Mouse (Mus musculus): ENCODE measurements around the gene Negr1. TPM values are rescaled to one million over a fixed set of nuclear protein-coding genes. Genes with fewer than 3 reads are reported as not detected.
A peak's percentile ranks its signal among the peaks of the same experiment; 100 is the strongest.

Negr1 gene
- polyA plus RNA-seq, 1 experiment from 2014 or later = 31.6 TPM

DNA sequence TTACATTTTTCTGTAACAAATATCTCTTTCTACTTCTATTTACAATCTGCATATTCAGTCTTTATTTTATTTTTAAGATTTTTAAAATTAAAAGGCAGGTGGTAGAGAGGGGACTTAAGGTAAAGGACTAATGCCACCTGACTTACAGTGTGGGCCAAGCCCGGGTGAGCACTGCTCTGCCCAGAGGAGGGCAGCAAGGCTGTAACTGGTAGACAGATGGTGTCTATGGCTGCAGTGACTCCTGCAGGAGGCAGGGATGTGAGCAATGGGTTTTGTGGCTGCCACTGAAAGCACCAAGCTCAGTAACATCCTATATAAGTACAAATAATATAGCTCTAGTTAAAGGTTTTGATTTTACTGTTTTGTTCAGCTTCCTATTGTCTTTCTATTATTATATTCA, 210.5 kb downstream of the Negr1 start:
- H3K4me1 ChIP-seq (replicated peaks) = peaks cover 27% of the 10 kb centered on the region
- no peaks in the 10 kb centered on the region for H3K9me3 ChIP-seq
- no peak overlapping the region for H3K4me2 ChIP-seq
- no peak overlapping the region for H3K27ac ChIP-seq
- H3K27me3 ChIP-seq = no peaks in the 10 kb centered on the region
- no peak overlapping the region for H3K9ac ChIP-seq
- WGBS = 34% methylated on average over 1 of the region's 1 CpGs
- no peak overlapping the region for H3K4me3 ChIP-seq
- peak; percentile 81 for ATAC-seq (ENCODE audit: low FRiP score)
- no peaks in the 10 kb centered on the region for H3K36me3 ChIP-seq

DNA sequence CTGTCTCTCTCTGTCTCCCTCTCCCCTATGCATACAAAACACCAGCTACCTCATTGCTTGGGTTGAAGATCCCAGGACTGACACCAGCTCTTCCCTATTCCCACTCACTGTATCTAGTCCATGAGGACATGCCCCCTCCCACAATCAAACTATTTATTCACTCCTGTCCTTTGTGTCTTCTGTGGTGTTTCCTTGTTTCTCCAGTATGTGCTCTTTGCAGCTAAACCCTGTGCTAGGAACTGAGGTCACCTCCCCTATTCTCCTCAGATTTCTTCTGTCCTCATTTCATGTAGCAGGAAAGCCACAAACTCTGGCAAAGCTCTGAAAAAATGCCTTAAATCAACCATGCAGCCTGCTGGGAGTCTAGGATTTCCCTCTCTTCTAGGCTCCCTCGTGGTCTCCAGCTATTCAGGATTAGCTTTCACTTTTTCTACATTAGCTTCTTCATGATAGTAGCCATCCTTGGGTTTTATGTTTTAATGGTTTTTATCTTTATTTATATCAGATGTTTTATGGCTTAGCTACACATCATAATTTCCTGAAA, 222.8 kb downstream of the Negr1 start:
- no peak overlapping the region for H3K4me3 ChIP-seq

DNA sequence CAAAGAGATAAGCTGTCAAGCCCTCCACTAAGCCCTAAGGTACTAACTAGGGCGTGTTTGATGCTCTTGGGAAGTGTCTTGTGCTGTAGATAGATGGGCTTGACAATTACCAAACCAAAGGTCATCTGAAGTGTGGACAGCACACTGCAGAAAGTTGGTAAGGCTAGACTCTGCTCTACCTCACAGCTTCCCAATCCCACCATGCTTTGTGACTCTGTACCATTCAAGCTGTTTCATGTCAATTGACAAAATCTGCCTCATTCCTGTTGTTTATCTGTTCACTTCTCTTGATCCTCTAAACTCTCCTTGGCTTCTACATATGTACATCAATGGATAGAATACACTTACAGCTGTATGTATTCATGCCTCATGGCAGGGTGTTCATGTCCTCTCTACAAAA, 224.8 kb downstream of the Negr1 start:
- H3K9ac ChIP-seq = no peak overlapping the region
- H3K4me2 ChIP-seq = no peak overlapping the region
- no peak overlapping the region for H3K27ac ChIP-seq
- H3K4me3 ChIP-seq = no peak overlapping the region
- ATAC-seq (ENCODE audit: low FRiP score) = no peak
- H3K36me3 ChIP-seq = no peaks in the 10 kb centered on the region
- H3K27me3 ChIP-seq = no peaks in the 10 kb centered on the region
- H3K9me3 ChIP-seq = no peaks in the 10 kb centered on the region
- 82% methylated on average over 1 of the region's 1 CpGs for WGBS
- 0 out of 2 replicates have a peak, but pooled peaks cover 3% of the 10 kb centered on the region for H3K4me1 ChIP-seq (replicated peaks)

More for the DNA sequence above, 222.8 kb downstream of the Negr1 start:
- Histone ChIP-seq H3K27me3 (no peaks in the 10 kb centered on the region), H3K4me2 (no peak overlapping the region), H3K9me3 (no peaks in the 10 kb centered on the region), H3K9ac (no peak overlapping the region), H3K36me3 (no peaks in the 10 kb centered on the region), H3K4me1 (replicated peaks) (0 out of 2 replicates have a peak, but pooled peaks cover 3% of the 10 kb centered on the region), H3K27ac (no peak overlapping the region)
- ATAC-seq (ENCODE audit: low FRiP score) = no peak
- 53% methylated on average over 1 of the region's 1 CpGs for WGBS

DNA sequence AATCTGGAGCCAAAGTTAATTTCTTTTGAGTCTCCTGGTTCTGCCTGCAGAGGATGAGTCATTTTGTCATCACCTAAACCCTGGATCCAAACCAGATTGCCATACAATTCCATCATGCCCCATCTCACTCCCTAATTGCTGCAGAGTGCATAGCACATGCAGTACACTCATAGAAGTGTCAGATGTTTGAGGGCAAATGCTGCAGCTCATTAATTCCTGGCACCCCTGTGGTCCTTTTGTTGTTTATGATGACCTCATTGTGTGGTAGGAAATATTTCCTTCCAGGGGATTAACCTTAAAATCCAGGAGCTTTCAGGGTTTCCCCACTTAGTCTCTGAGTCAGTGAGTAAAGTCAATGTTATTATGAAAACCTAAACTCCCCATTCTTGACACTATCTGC, 229.6 kb downstream of the Negr1 start:
- no peak overlapping the region for H3K27ac ChIP-seq
- H3K36me3 ChIP-seq = no peaks in the 10 kb centered on the region
- H3K4me1 ChIP-seq (replicated peaks) = peaks cover 6% of the 10 kb centered on the region
- no peak overlapping the region for H3K4me2 ChIP-seq
- H3K4me3 ChIP-seq = no peak overlapping the region
- no peak overlapping the region for H3K9ac ChIP-seq
- no peaks in the 10 kb centered on the region for H3K27me3 ChIP-seq
- no peak for ATAC-seq (ENCODE audit: low FRiP score)
- H3K9me3 ChIP-seq = no peaks in the 10 kb centered on the region

DNA sequence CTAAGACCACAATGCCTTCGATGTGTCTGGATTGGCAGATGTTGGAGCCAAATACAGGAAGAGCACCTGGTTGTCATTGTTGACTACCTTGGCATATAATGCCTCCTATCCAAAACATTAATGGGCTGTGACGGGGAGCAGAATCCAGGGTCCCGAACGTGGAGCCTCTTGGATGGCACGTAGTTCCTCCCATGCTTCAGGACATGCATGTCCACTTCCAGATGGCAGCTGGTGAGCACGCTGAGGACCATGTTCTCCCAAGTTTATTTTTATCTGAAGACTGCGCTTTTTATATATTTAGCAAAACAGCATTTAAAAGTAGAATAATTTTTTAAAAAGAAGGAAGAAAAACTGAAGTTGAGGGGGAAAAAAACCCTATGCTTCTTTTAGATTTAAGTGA, 231.1 kb downstream of the Negr1 start:
- 91% methylated on average over 7 of the region's 7 CpGs for WGBS
- Histone ChIP-seq H3K27ac (no peak overlapping the region), H3K27me3 (no peaks in the 10 kb centered on the region), H3K4me3 (no peak overlapping the region), H3K9ac (no peak overlapping the region), H3K9me3 (no peaks in the 10 kb centered on the region), H3K36me3 (no peaks in the 10 kb centered on the region), H3K4me1 (replicated peaks) (peaks cover 10% of the 10 kb centered on the region), H3K4me2 (no peak overlapping the region)
- ATAC-seq (ENCODE audit: low FRiP score) = no peak

DNA sequence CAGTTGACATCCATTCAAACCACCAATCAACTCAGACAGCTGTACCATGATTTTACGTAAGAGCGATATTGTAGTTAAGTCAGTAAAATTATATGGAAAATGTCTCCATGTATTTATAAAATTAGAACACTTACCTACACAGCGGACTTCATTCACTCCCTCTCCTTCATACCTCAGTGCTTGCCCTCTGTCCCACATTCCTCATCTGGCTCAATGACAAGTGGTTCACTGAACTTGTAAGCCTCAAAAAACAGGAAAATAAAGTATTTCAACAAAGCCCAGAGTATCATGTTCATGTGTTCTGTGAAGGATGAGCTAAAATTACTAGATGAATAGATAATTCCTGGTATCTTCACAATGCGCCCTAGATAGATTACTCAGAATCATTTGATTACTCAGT, 232.5 kb downstream of the Negr1 start:
- Histone ChIP-seq H3K9ac (no peak overlapping the region), H3K36me3 (no peaks in the 10 kb centered on the region), H3K4me2 (no peak overlapping the region), H3K4me1 (replicated peaks) (peaks cover 10% of the 10 kb centered on the region), H3K4me3 (no peak overlapping the region), H3K27ac (no peak overlapping the region), H3K9me3 (no peaks in the 10 kb centered on the region), H3K27me3 (no peaks in the 10 kb centered on the region)
- ATAC-seq (ENCODE audit: low FRiP score) = no peak
- 90% methylated on average over 4 of the region's 4 CpGs for WGBS

DNA sequence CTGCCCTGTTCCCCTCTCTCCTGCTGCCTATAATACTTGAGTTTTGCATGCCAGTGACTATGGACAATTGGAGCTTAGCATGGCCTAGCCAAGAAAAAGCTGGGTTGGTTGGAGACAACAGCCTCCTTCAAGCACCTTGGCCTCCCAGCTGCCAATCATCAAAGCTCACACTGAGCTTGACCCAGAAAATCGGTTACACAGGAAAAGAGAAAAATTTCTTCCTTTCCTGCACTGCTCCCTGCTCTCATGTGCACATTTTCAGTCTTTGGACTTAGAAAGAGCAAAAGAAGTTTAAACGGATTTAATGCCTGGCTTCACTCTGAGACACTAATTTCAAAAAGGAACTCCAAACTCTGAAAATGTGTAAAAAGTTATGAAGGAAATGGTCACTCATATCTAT, 233.0 kb downstream of the Negr1 start:
- ATAC-seq (ENCODE audit: low FRiP score) = no peak
- Histone ChIP-seq H3K4me2 (no peak overlapping the region), H3K36me3 (no peaks in the 10 kb centered on the region), H3K4me1 (replicated peaks) (peaks cover 10% of the 10 kb centered on the region), H3K9ac (no peak overlapping the region), H3K27ac (no peak overlapping the region), H3K4me3 (no peak overlapping the region), H3K27me3 (no peaks in the 10 kb centered on the region), H3K9me3 (no peaks in the 10 kb centered on the region)
- WGBS = 59% methylated on average over 2 of the region's 2 CpGs

DNA sequence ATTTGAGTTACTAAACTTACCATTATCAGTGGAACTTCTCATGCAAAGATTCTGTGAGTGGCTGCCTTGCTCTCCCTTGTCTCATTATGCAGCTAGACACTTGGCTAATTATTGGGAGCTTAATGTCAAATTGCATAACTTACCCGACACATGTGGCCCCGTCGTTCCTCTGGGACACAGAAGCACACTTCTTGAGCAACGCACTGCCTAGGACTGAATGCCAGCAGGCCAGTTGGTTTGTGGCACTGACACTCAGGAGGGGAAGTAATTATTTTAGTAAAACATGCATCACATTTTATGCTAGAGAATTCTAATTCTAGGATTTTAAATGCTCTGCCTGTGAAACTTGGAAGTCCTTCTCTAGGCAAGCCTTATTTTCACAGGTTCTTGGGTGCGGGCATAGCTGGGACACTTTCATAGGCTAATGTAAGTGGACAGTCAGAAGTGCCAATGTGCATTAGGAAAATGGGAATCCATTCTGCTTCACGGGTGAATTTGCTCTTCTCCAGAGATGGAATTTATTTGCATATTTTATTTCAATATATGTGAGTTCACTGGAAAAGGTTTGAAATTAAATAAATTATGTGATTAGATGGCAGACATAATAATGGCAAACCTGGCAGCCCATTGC, 234.6 kb downstream of the Negr1 start:
- no peaks in the 10 kb centered on the region for H3K36me3 ChIP-seq
- H3K27me3 ChIP-seq = no peaks in the 10 kb centered on the region
- no peak overlapping the region for H3K4me3 ChIP-seq
- ATAC-seq (ENCODE audit: low FRiP score) = peak; percentile 49; the same call in 1 of the 2 replicates
- H3K9me3 ChIP-seq = no peaks in the 10 kb centered on the region
- H3K9ac ChIP-seq = no peak overlapping the region
- H3K27ac ChIP-seq = no peak overlapping the region
- 62% methylated on average over 6 of the region's 6 CpGs for WGBS
- peaks cover 10% of the 10 kb centered on the region for H3K4me1 ChIP-seq (replicated peaks)
- no peak overlapping the region for H3K4me2 ChIP-seq

DNA sequence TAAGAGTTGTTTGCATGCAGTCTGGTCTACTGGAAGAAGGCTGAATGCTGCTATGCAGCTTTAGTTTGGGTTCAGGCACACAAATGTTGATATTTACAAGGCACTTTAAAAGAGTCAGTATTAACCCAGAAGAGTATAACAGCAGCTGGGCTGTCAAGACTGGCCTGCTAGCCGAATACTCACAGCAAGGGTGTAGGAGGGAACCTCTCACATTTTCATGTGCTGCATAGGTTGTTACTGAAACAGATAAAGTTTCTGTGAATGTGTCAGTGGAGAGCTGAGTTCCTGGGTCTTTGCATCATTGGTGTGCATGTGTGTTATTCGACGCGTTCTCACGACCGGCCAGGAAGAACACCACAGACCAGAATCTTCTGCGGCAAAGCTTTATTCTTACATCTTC, 237.6 kb downstream of the Negr1 start:
- Histone ChIP-seq H3K27ac (no peak overlapping the region), H3K27me3 (no peaks in the 10 kb centered on the region), H3K4me2 (no peak overlapping the region), H3K4me3 (no peak overlapping the region), H3K9me3 (no peaks in the 10 kb centered on the region), H3K36me3 (no peaks in the 10 kb centered on the region), H3K9ac (no peak overlapping the region), H3K4me1 (replicated peaks) (peaks cover 10% of the 10 kb centered on the region)
- whole genome bisulfite sequencing = 99% methylated on average over 7 of the region's 7 CpGs
- no peak for ATAC-seq (ENCODE audit: low FRiP score)

DNA sequence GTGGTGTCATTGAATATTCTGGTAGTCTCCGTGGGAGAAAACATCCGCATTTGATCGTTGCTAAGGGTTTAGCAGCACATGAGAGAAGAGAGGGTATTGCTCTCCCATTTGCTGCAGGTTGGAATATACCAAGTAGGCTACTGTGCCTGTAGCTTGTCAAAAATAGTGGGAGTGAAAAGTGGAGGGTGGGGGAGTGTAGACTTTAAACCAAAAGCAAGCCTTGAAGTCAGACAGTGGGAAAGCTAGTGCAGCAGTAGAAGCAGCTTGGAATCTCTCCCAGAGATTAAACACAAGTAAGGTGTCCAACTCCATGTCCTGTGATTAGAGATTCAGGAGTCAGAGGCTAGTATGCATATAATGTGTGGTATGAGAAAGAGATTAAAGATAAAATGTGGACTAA, 248.2 kb downstream of the Negr1 start:
- ATAC-seq (ENCODE audit: low FRiP score) = no peak

DNA sequence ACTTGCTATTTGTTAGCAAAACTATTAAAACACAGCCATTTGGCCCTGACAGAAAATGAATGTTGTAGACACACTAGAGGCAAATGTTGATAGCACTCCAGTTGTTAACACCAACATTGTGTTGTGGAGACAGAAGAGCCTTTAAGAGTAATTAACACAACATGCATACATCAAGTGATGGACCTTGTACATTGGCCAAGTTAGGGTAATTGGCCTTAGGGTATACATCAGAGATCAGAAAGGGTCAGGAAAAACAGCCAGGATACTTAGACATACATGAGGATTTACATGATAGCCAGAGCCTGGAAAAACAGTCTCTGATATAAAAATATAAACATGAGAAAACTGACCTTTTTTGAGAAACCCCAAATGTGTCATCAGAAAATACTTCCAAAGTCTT, 255.3 kb downstream of the Negr1 start:
- no peak overlapping the region for H3K9ac ChIP-seq
- peaks cover 2% of the 10 kb centered on the region; the same call in 1 of the 2 replicates for H3K4me1 ChIP-seq (replicated peaks)
- ATAC-seq (ENCODE audit: low FRiP score) = no peak
- H3K4me3 ChIP-seq = no peak overlapping the region
- H3K9me3 ChIP-seq = no peaks in the 10 kb centered on the region
- H3K4me2 ChIP-seq = no peak overlapping the region
- H3K27me3 ChIP-seq = no peaks in the 10 kb centered on the region
- H3K36me3 ChIP-seq = no peaks in the 10 kb centered on the region
- no peak overlapping the region for H3K27ac ChIP-seq

More for the DNA sequence above, 248.2 kb downstream of the Negr1 start:
- no peaks in the 10 kb centered on the region for H3K9me3 ChIP-seq
- H3K27ac ChIP-seq = no peak overlapping the region
- no peaks in the 10 kb centered on the region for H3K36me3 ChIP-seq
- H3K4me1 ChIP-seq (replicated peaks) = 0 out of 2 replicates have a peak, but pooled peaks cover 4% of the 10 kb centered on the region
- H3K9ac ChIP-seq = no peak overlapping the region
- WGBS = 86% methylated on average over 3 of the region's 3 CpGs
- H3K27me3 ChIP-seq = no peaks in the 10 kb centered on the region
- no peak overlapping the region for H3K4me3 ChIP-seq
- no peak overlapping the region for H3K4me2 ChIP-seq

DNA sequence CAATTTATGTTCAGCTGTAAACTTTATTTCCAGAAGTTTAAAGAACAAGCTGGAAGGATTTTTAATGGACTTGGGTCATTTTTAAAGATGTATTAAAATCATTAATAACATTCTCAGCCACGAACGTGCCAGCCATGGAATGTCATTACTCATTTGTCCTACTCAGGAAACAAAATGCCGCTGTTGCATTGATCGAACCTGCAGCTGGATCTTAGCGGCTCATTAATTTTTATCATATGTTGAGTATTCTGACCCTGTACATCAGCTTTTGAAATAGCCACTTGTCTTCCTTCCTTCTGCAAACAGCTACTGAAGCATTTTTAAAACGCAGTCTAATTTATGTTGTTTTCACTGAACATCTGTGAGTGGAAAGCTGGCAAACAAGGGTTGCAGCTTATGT, 255.9 kb downstream of the Negr1 start:
- Histone ChIP-seq H3K9me3 (no peaks in the 10 kb centered on the region), H3K27ac (peak overlapping the region; percentile 32; the same call in 1 of the 2 replicates), H3K4me2 (no peak overlapping the region), H3K4me3 (no peak overlapping the region), H3K4me1 (replicated peaks) (peaks cover 2% of the 10 kb centered on the region; the same call in 1 of the 2 replicates), H3K27me3 (no peaks in the 10 kb centered on the region), H3K36me3 (no peaks in the 10 kb centered on the region), H3K9ac (no peak overlapping the region)
- no peak for ATAC-seq (ENCODE audit: low FRiP score)
- WGBS = 60% methylated on average over 6 of the region's 6 CpGs

DNA sequence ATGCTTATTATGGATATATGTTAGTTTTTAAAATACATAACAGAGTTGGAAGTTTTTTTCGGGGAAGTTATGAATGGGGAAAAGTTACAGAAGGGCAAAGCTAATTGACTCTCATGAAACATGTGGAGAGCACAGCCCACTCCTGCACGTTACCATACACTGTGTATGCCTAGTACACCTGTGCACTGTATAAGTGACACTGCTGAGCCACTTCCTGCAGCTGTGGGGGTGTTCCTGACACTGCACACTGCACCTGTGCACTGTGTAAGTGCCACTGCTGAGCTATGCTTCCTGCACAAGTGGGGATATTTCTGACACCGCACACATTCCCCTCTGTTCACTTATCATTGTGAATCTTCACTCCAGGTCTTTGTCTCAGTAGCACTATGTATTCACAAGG, 261.4 kb downstream of the Negr1 start:
- WGBS = 83% methylated on average over 3 of the region's 3 CpGs
- no peaks in the 10 kb centered on the region for H3K27me3 ChIP-seq
- no peaks in the 10 kb centered on the region for H3K36me3 ChIP-seq
- H3K9ac ChIP-seq = no peak overlapping the region
- no peak for ATAC-seq (ENCODE audit: low FRiP score)
- H3K9me3 ChIP-seq = no peaks in the 10 kb centered on the region
- no peak overlapping the region for H3K4me2 ChIP-seq
- H3K4me1 ChIP-seq (replicated peaks) = peaks cover 2% of the 10 kb centered on the region; the same call in 1 of the 2 replicates
- H3K4me3 ChIP-seq = no peak overlapping the region
- no peak overlapping the region for H3K27ac ChIP-seq

Data from hindbrain, embryonic 13.5 days (tissue).